Mouse (Mus musculus) gastrocnemius, postnatal 10 days (tissue): Measurements from ENCODE around the gene Ei24. TPM values are rescaled to one million over a fixed set of nuclear protein-coding genes. Genes with fewer than 3 reads are reported as not detected.
A peak's percentile ranks its signal among the peaks of the same experiment; 100 is the strongest.

ENCODE experiments used
- DNase-seq: peaks from one replicate; pipeline ENCODE4 v3.0.0; 2021; ENCODE audit warnings: mixed read lengths
- total RNA-seq, 2 experiments: library from RNA; stranded (reverse); gene quantifications; 2 replicates each; pipeline ENCODE4 v1.2.3; 2021

Ei24 gene
- total RNA-seq, 2 experiments from 2014 or later, result 46.6 to 56.8 TPM

DNA sequence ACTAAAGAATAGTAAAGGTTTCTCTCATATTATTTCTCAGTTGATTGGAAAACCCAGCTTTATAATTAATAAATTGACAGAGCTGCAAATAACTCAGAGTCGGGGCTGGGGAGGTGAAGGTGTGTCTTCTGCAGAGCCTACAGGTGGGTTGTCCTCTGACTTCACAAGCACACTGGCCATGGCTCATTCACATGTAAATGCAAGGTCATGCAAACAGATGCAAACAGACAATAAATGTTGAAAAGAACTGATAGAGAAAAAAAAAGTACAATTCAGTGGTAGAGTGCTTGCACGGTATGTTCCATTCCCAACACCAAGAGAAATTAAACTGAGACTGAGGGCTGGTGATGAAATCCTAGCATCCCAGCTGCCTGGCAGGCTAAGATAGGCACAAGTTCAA is 2.7 kb downstream of the Ei24 start:
- DNase-seq, result no peak

DNA sequence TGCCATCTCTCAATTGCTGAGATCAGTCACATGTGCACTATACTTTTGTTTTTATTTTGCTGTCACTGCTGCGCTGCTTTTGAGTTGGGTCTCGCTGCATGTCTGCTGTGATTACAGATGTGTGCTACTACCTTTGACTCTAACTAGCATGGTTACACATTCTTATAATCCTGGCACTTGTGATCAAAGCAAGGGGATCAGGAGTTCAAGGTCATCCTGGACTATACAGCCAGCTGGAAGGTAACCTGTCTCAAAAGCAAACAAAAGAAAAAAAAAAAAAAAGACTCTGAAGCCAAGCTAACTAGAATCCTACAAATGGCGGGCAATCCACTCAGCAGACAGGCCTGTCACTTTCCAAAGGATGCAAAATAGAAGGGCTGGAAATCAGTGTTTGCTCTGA is 5.0 kb downstream of the Ei24 start:
- no peak for DNase-seq

DNA sequence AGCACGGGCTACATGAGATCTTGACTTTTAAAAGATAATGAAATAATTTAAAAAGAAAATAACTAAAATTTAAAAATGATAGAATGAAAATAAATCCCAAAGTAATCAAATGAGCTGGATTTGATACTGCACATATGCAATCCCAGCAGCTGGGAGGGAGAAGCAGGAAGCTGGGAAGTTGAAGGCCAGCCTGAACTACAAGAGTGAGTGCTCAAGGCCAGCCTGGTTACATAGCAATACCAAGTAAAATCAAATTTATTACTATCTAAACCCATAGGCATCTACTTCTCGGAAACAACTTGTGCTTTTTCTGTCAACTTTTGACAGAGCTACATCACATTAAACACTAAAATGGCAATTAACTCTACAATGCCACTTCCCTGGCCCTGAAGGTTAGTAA is 13.3 kb downstream of the Ei24 start:
- DNase-seq, result no peak

DNA sequence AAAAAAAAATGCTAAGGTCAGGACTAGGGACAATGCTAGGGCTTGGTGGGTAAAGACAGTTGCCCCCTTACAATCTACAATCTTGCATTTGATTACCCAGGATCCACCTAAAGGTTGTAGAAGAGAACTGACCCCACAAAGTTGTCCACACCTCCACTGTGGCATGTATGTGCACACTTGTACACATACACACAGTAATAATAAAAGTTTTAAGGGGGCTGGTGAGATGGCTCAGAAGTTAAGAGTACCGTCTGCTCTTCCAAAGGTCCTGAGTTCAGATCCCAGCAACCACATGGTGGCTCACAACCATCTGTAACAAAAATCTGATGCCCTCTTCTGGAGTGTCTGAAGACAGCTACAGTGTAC is 28.2 kb downstream of the Ei24 start:
- DNase-seq, result no peak

DNA sequence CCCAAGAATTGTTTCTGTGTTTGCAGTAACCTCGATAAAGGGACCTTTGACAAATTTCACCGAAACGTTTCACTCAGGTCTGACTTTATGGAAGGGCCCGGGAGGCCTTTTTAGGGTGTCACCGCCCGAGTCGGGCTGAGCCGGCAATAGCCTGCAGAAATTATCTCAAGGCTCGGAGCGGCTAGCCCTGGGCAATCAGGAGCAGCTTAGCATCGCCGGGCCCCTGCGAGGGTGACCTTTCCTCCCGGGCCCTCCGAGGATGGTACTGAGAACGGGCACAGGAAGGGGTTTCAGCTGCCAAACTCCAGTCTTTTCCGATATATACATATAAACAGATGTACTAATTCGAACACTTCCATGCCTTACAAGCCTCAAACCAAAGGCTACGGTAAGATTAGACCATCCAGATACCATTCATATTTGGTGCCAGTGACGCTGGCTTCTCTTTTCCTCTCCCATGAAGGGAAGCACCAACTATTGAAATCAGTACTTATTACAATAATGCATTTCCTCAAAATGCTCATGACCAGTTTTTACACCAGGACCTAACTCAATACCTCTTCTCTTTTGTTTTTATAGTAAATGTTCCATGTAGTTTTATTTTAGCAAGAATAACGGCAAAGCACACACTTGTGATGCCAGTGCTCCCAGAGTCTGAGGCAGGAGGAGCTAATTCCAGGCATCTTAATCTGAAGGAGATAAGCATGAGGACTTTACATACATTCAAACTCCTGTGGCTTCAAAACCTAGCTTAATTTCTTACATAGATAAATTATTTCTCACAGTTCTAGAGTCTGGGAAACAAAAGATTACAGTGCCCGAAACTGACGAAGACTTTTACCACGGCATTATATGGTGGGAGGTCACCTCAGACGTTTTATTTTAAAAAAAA is 28.8 kb downstream of the Ei24 start:
- peak; percentile 46 for DNase-seq

DNA sequence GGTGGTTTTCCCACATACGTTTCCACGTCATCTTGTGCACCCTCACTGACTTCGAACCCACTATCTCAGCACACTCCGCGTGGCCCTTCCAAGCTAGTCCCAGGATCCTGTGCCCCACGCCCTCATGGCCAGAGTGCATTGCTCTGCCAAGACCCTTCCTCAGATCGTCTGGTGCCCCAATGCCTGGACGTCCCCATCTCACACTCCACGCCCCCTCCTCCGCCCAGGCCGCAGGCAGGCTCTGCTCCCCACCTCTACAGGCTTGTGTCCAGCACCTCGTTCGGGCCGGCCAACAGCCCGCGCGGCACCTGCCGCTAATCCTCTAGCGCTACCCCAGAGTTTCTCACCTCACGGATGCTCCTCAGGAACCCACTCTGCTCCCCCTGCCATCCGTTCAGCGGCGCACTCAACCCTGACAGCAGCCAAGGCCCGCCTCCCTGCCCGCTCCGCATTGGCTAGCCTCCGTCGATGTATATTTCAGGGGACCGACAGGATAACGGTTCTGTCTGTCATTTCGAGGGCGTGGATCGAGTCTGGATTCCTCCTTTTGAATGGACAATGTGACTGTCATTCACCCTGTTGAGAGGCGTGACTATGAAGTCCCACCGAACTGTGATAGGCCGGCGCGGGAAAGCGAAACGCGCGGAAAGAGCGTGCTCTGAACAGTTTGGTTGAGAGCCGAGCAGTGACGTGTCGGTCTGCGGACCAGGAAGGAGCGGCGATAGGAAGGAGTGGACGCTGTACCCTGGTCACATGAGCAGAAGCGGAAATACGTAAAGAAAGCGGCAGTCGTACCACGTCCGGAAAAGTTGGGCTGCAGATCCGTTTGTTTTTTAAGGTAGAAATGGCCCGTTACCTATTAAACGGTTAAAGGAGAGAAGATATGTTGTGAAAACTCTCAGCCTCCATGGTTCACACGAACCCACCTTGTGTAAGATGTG is 29.7 kb downstream of the Ei24 start, which contains the start of gene Stt3a:
TSS of gene Stt3a (minus strand) at position 477 of the 941 bp plus-strand sequence.
- peak; percentile 99 for DNase-seq

DNA sequence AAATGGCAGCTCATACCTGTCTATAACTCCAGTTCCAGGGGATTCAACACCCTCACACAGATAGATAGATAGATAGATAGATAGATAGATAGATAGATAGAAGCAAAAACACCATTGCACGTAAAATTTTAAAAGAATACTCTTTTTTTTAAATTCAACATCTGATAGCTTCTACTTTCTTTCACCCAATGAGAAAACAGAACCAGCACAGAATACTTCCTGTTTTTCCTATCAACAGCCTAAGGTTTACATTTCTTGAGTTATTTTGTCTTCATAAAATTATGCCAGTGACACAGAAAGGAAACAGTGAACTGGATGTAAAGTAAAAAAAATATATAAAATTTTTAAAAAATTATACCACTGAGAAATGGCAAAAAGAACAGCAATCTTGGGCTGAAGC is 32.8 kb downstream of the Ei24 start:
- DNase-seq, result no peak

Other genes with a start within 250 kb of the Ei24 start
- gene Gm17689, start 214.8 kb downstream of the Ei24 start, total RNA-seq, result not detected
- gene A630095E13Rik, start 154.0 kb downstream of the Ei24 start, total RNA-seq, result not detected
- not detected for gene Acrv1, start 104.2 kb downstream of the Ei24 start, total RNA-seq
- 1 to 10 TPM; 3.2 to 4.7 TPM for gene Chek1, start 70.3 kb downstream of the Ei24 start, total RNA-seq
- gene Stt3a, start 29.7 kb downstream of the Ei24 start, total RNA-seq, result 10 to 100 TPM; 77.5 to 91.3 TPM
- 1 to 10 TPM; 4.4 to 6.5 TPM for gene Fez1, start 24.5 kb upstream of the Ei24 start, total RNA-seq